Mouse (Mus musculus): ENCODE data around the gene Cryba4.

The Cryba4 gene

GRCm38 (mm10) chr5:112265110-112265509 lies 12.8 kb upstream of the Cryba4 start:
- no peak for DNase-seq

- DNase-seq: no peak
Measured at GRCm38 (mm10) chr5:112264099-112264498, 11.8 kb upstream of the Cryba4 start.

GRCm38 (mm10) chr5:112260818-112261217 lies 8.5 kb upstream of the Cryba4 start:
- DNase-seq: no peak

GRCm38 (mm10) chr5:112259862-112260650 lies 7.7 kb upstream of the Cryba4 start:
- DNase-seq: no peak

- no peak for DNase-seq
Measured at GRCm38 (mm10) chr5:112257896-112258295, 5.6 kb upstream of the Cryba4 start.

GRCm38 (mm10) chr5:112256457-112256856 lies 4.1 kb upstream of the Cryba4 start:
- no peak for DNase-seq

GRCm38 (mm10) chr5:112255426-112255825 lies 3.1 kb upstream of the Cryba4 start, which contains the start of gene Crybb1:
Crybb1 (plus strand) TSS chr5:112255815.
- no peak for DNase-seq

- DNase-seq: no peak
Measured at GRCm38 (mm10) chr5:112254282-112254806, 2.0 kb upstream of the Cryba4 start.

GRCm38 (mm10) chr5:112253169-112253568 lies 851 bp upstream of the Cryba4 start:
- no peak for DNase-seq

- no peak for DNase-seq
Measured at GRCm38 (mm10) chr5:112249106-112249505, 3.2 kb downstream of the Cryba4 start.

- no peak for DNase-seq
Measured at GRCm38 (mm10) chr5:112247399-112247798, 4.9 kb downstream of the Cryba4 start.

GRCm38 (mm10) chr5:112244890-112245615 lies 7.3 kb downstream of the Cryba4 start:
- DNase-seq: no peak

- DNase-seq: no peak
Measured at GRCm38 (mm10) chr5:112244275-112244562, 8.1 kb downstream of the Cryba4 start.

- no peak for DNase-seq
Measured at GRCm38 (mm10) chr5:112243539-112244274, 8.6 kb downstream of the Cryba4 start.

- no peak for DNase-seq
Measured at GRCm38 (mm10) chr5:112243041-112243440, 9.3 kb downstream of the Cryba4 start.

GRCm38 (mm10) chr5:112242361-112242778 lies 9.9 kb downstream of the Cryba4 start:
- peak; percentile 17 to 30 for DNase-seq

- no peak for DNase-seq
Measured at GRCm38 (mm10) chr5:112241849-112242248, 10.5 kb downstream of the Cryba4 start.

- peak; percentile 83 to 86 for DNase-seq
Measured at GRCm38 (mm10) chr5:112240761-112241160, 11.6 kb downstream of the Cryba4 start.

GRCm38 (mm10) chr5:112238781-112239482 lies 13.4 kb downstream of the Cryba4 start:
- DNase-seq: no peak

- no peak for DNase-seq
Measured at GRCm38 (mm10) chr5:112237866-112238570, 14.3 kb downstream of the Cryba4 start.

- peak; percentile 41 to 67 for DNase-seq
Measured at GRCm38 (mm10) chr5:112237439-112237838, 14.9 kb downstream of the Cryba4 start.

- DNase-seq: no peak
Measured at GRCm38 (mm10) chr5:112236631-112237030, 15.7 kb downstream of the Cryba4 start.
